Mouse (Mus musculus) limb, embryonic 11.5 days (tissue): ENCODE results near the gene Ankrd2. TPM values are rescaled to one million over a fixed set of nuclear protein-coding genes. Genes with fewer than 3 reads are reported as not detected.

Experiments used
- ATAC-seq: fragments of 200-750 bp; cut with Nextera tagmentation; 2 replicates; pipeline ENCODE4 v1.8.0; 2017; ENCODE audit warnings: low read depth; ENCODE audit not compliant: insufficient number of reproducible peaks, low FRiP score, low TSS enrichment
- DNase-seq: peaks from one replicate; pipeline ENCODE4 v3.0.0-alpha.2; 2015; ENCODE audit warnings: low spot score
- H3K27ac ChIP-seq: fragments of 300-500 bp; sonication (generic); replicated peaks from 2 replicates; pipeline ENCODE4 v1.5.1; 2014; ENCODE audit warnings: low read depth, mild to moderate bottlenecking, low read length
- H3K27me3 ChIP-seq: fragments of 300-500 bp; sonication (generic); 2 replicates; pipeline ENCODE4 v1.6.1; 2014; ENCODE audit warnings: mild to moderate bottlenecking, low read length, mixed read lengths; ENCODE audit not compliant: control insufficient read depth, insufficient read depth
- H3K36me3 ChIP-seq: fragments of 300-500 bp; sonication (generic); 2 replicates; pipeline ENCODE4 v1.6.1; 2014; ENCODE audit warnings: mild to moderate bottlenecking, low read length, moderate library complexity, mixed read lengths; ENCODE audit not compliant: control insufficient read depth, insufficient read depth
- H3K4me1 ChIP-seq: fragments of 300-500 bp; sonication (generic); 2 replicates; pipeline ENCODE4 v1.6.1; 2014; ENCODE audit warnings: low read length, mixed read lengths; ENCODE audit not compliant: control insufficient read depth, insufficient read depth
- H3K4me2 ChIP-seq: fragments of 300-500 bp; sonication (generic); 2 replicates; pipeline ENCODE4 v1.6.1; 2014; ENCODE audit warnings: low read depth, mild to moderate bottlenecking, moderate library complexity; ENCODE audit not compliant: severe bottlenecking
- H3K4me3 ChIP-seq: fragments of 300-500 bp; sonication (generic); 2 replicates; pipeline ENCODE4 v1.5.1; 2014; ENCODE audit warnings: low read depth, low read length
- H3K9ac ChIP-seq: fragments of 300-500 bp; sonication (generic); 2 replicates; pipeline ENCODE4 v1.6.1; 2014; ENCODE audit warnings: mild to moderate bottlenecking, low read length
- H3K9me3 ChIP-seq: fragments of 300-500 bp; sonication (generic); 2 replicates; pipeline ENCODE4 v1.6.1; 2016; ENCODE audit warnings: low read length; ENCODE audit not compliant: control insufficient read depth
- WGBS: fragments of 180-500 bp; shearing (Covaris S2); extraction: QIAGEN DNeasy Blood & Tissue Kit; methylation state at CpG from one replicate; pipeline ENCODE4 v1.1.7; 2014; 5-methylcytosine and 5-hydroxymethylcytosine counted together
- polyA plus RNA-seq: library from polyadenylated mRNA; unstranded; fragments of >200 nt; fragmentation: Nextera tagmentation; extraction: Ambion mirVana; gene quantifications from 2 replicates; pipeline ENCODE4 v1.2.1, GENCODE M21; 2014

Ankrd2 gene
- polyA plus RNA-seq, 1 experiment from 2014 or later = 0.31 TPM

- ATAC-seq = no peak
Observed at GRCm38 (mm10) chr19:42008586-42008985, 27.2 kb upstream of the Ankrd2 start.

GRCm38 (mm10) chr19:42009067-42009466 is 26.7 kb upstream of the Ankrd2 start:
- no peak for DNase-seq
- H3K27ac ChIP-seq = no peak overlapping the region
- H3K9me3 ChIP-seq = no peaks in the 10 kb centered on the region
- H3K4me3 ChIP-seq = no peak overlapping the region
- peaks cover 7% of the 10 kb centered on the region; the same call in 1 of the 2 replicates for H3K4me1 ChIP-seq
- 48% methylated on average over 7 of the region's 7 CpGs for WGBS
- no peak overlapping the region for H3K9ac ChIP-seq
- no peak for ATAC-seq
- no peaks in the 10 kb centered on the region for H3K36me3 ChIP-seq
- no peaks in the 10 kb centered on the region for H3K27me3 ChIP-seq
- no peak overlapping the region for H3K4me2 ChIP-seq

More at GRCm38 (mm10) chr19:42008586-42008985, 27.2 kb upstream of the Ankrd2 start:
- no peak overlapping the region for H3K27ac ChIP-seq
- WGBS = 56% methylated on average over 3 of the region's 3 CpGs
- no peaks in the 10 kb centered on the region for H3K9me3 ChIP-seq
- no peaks in the 10 kb centered on the region for H3K36me3 ChIP-seq
- H3K4me1 ChIP-seq = peaks cover 7% of the 10 kb centered on the region; the same call in 1 of the 2 replicates
- H3K4me3 ChIP-seq = no peak overlapping the region
- H3K4me2 ChIP-seq = no peak overlapping the region
- no peak for DNase-seq
- no peaks in the 10 kb centered on the region for H3K27me3 ChIP-seq
- no peak overlapping the region for H3K9ac ChIP-seq

GRCm38 (mm10) chr19:42010436-42010835 is 25.4 kb upstream of the Ankrd2 start:
- H3K4me3 ChIP-seq = no peak overlapping the region
- H3K4me1 ChIP-seq = peaks cover 7% of the 10 kb centered on the region; the same call in 1 of the 2 replicates
- 66% methylated on average over 4 of the region's 4 CpGs for WGBS
- H3K9me3 ChIP-seq = no peaks in the 10 kb centered on the region
- ATAC-seq = no peak
- no peaks in the 10 kb centered on the region for H3K36me3 ChIP-seq
- no peak overlapping the region for H3K4me2 ChIP-seq
- DNase-seq = no peak
- H3K27me3 ChIP-seq = no peaks in the 10 kb centered on the region
- H3K27ac ChIP-seq = no peak overlapping the region
- H3K9ac ChIP-seq = no peak overlapping the region

GRCm38 (mm10) chr19:42011123-42011522 is 24.7 kb upstream of the Ankrd2 start:
- Histone ChIP-seq H3K27me3 (no peaks in the 10 kb centered on the region), H3K4me2 (no peak overlapping the region), H3K27ac (no peak overlapping the region), H3K9me3 (no peaks in the 10 kb centered on the region), H3K4me3 (no peak overlapping the region), H3K36me3 (no peaks in the 10 kb centered on the region), H3K9ac (no peak overlapping the region), H3K4me1 (peaks cover 3% of the 10 kb centered on the region; the same call in 1 of the 2 replicates)
- no peak for ATAC-seq
- no peak for DNase-seq
- WGBS = 81% methylated on average over 7 of the region's 7 CpGs

GRCm38 (mm10) chr19:42014231-42014825 is 21.5 kb upstream of the Ankrd2 start:
- ATAC-seq (no peak), DNase-seq (no peak)
- no peak overlapping the region for H3K4me3 ChIP-seq
- no peaks in the 10 kb centered on the region for H3K27me3 ChIP-seq
- H3K4me1 ChIP-seq = peaks cover 10% of the 10 kb centered on the region
- no peaks in the 10 kb centered on the region for H3K36me3 ChIP-seq
- no peak overlapping the region for H3K27ac ChIP-seq
- 75% methylated on average over 3 of the region's 3 CpGs for WGBS
- H3K9me3 ChIP-seq = no peaks in the 10 kb centered on the region
- H3K4me2 ChIP-seq = no peak overlapping the region
- H3K9ac ChIP-seq = no peak overlapping the region

- ATAC-seq = no peak
Observed at GRCm38 (mm10) chr19:42015001-42015400, 20.8 kb upstream of the Ankrd2 start.

GRCm38 (mm10) chr19:42016251-42016650 is 19.5 kb upstream of the Ankrd2 start:
- Histone ChIP-seq H3K27ac (0 out of 2 replicates have a peak overlapping the region, but pooled peaks have one; percentile 21), H3K36me3 (0 out of 2 replicates have a peak, but pooled peaks cover 1% of the 10 kb centered on the region), H3K9ac (no peak overlapping the region), H3K27me3 (no peaks in the 10 kb centered on the region), H3K4me1 (peaks cover 10% of the 10 kb centered on the region), H3K4me3 (no peak overlapping the region), H3K4me2 (no peak overlapping the region), H3K9me3 (no peaks in the 10 kb centered on the region)
- DNase-seq (no peak), ATAC-seq (no peak)
- WGBS = 74% methylated on average over 4 of the region's 4 CpGs

More at GRCm38 (mm10) chr19:42015001-42015400, 20.8 kb upstream of the Ankrd2 start:
- no peaks in the 10 kb centered on the region for H3K27me3 ChIP-seq
- no peak overlapping the region for H3K4me2 ChIP-seq
- H3K36me3 ChIP-seq = no peaks in the 10 kb centered on the region
- H3K9ac ChIP-seq = no peak overlapping the region
- H3K4me3 ChIP-seq = no peak overlapping the region
- WGBS = 84% methylated on average over 6 of the region's 6 CpGs
- no peak overlapping the region for H3K27ac ChIP-seq
- H3K4me1 ChIP-seq = peaks cover 10% of the 10 kb centered on the region
- DNase-seq = no peak
- H3K9me3 ChIP-seq = no peaks in the 10 kb centered on the region

GRCm38 (mm10) chr19:42016840-42017239 is 19.0 kb upstream of the Ankrd2 start:
- 0 out of 2 replicates have a peak, but pooled peaks cover 3% of the 10 kb centered on the region for H3K36me3 ChIP-seq
- WGBS = 71% methylated on average over 5 of the region's 5 CpGs
- H3K4me3 ChIP-seq = no peak overlapping the region
- H3K4me1 ChIP-seq = peaks cover 10% of the 10 kb centered on the region
- H3K9me3 ChIP-seq = no peaks in the 10 kb centered on the region
- no peak overlapping the region for H3K4me2 ChIP-seq
- DNase-seq (no peak), ATAC-seq (no peak)
- peak overlapping the region; percentile 7; the same call in 1 of the 2 replicates for H3K9ac ChIP-seq
- H3K27me3 ChIP-seq = no peaks in the 10 kb centered on the region
- H3K27ac ChIP-seq = peak overlapping the region; percentile 66
